Mouse (Mus musculus): ENCODE results near the gene Tas2r143.

The Tas2r143 gene

GRCm38 (mm10) chr6:42397041-42397657, 2.9 kb upstream of the Tas2r143 start:
- no peak for DNase-seq (ENCODE audit: low spot score in 2 of 2)

GRCm38 (mm10) chr6:42398285-42398684, 1.8 kb upstream of the Tas2r143 start:
- DNase-seq (ENCODE audit: low spot score in 2 of 2): no peak

GRCm38 (mm10) chr6:42398998-42399397, 1.0 kb upstream of the Tas2r143 start:
- DNase-seq (ENCODE audit: low spot score in 2 of 2): no peak

GRCm38 (mm10) chr6:42405134-42405533, 5.1 kb downstream of the Tas2r143 start, which contains the start of gene Tas2r135:
Gene Tas2r135, plus strand, starts transcription at chr6:42405434.
- no peak for DNase-seq (ENCODE audit: low spot score in 2 of 2)

GRCm38 (mm10) chr6:42419443-42419842, 19.4 kb downstream of the Tas2r143 start:
- DNase-seq (ENCODE audit: low spot score in 2 of 2): no peak

GRCm38 (mm10) chr6:42421439-42421838, 21.4 kb downstream of the Tas2r143 start:
- DNase-seq (ENCODE audit: low spot score in 2 of 2): no peak

GRCm38 (mm10) chr6:42424472-42424871, 24.4 kb downstream of the Tas2r143 start:
- DNase-seq (ENCODE audit: low spot score in 2 of 2): no peak

GRCm38 (mm10) chr6:42426337-42426736, 26.3 kb downstream of the Tas2r143 start:
- no peak for DNase-seq (ENCODE audit: low spot score in 2 of 2)

- DNase-seq (ENCODE audit: low spot score in 2 of 2): no peak
Measured at GRCm38 (mm10) chr6:42433554-42433953, 33.5 kb downstream of the Tas2r143 start.

GRCm38 (mm10) chr6:42434446-42434845, 34.4 kb downstream of the Tas2r143 start, which contains the start of gene Tas2r126:
Gene Tas2r126, plus strand, starts transcription at chr6:42434535.
- no peak for DNase-seq (ENCODE audit: low spot score in 2 of 2)

GRCm38 (mm10) chr6:42435490-42435889, 35.5 kb downstream of the Tas2r143 start:
- no peak for DNase-seq (ENCODE audit: low spot score in 2 of 2)

GRCm38 (mm10) chr6:42441395-42441794, 41.4 kb downstream of the Tas2r143 start:
- no peak for DNase-seq (ENCODE audit: low spot score in 2 of 2)

- DNase-seq (ENCODE audit: low spot score in 2 of 2): no peak
Measured at GRCm38 (mm10) chr6:42444491-42444890, 44.5 kb downstream of the Tas2r143 start.

GRCm38 (mm10) chr6:42447381-42447780, 47.3 kb downstream of the Tas2r143 start:
- no peak for DNase-seq (ENCODE audit: low spot score in 2 of 2)
